Mouse (Mus musculus) limb, embryonic 14.5 days (tissue): Measurements from ENCODE around the gene Rnf144a. TPM values are rescaled to one million over a fixed set of nuclear protein-coding genes. Genes with fewer than 3 reads are reported as not detected.
A peak's percentile ranks its signal among the peaks of the same experiment; 100 is the strongest.

ENCODE experiments used
- ATAC-seq: fragments of 200-750 bp; cut with Nextera tagmentation; 2 replicates; pipeline ENCODE4 v1.8.0; 2017; ENCODE audit warnings: low read depth, moderate number of reproducible peaks, moderate TSS enrichment; ENCODE audit not compliant: low FRiP score
- DNase-seq: peaks from one replicate; pipeline ENCODE4 v3.0.0-alpha.2; 2015; ENCODE audit warnings: low spot score
- H3K27ac ChIP-seq: fragments of 300-500 bp; sonication (generic); replicated peaks from 2 replicates; pipeline ENCODE4 v1.5.1; 2014; ENCODE audit warnings: low read depth, mild to moderate bottlenecking, low read length, moderate library complexity, mixed read lengths
- H3K27me3 ChIP-seq: fragments of 300-500 bp; sonication (generic); 2 replicates; pipeline ENCODE4 v1.6.1; 2014; ENCODE audit warnings: low read length, mixed read lengths; ENCODE audit not compliant: control insufficient read depth, insufficient read depth
- H3K36me3 ChIP-seq: fragments of 300-500 bp; sonication (generic); 2 replicates; pipeline ENCODE4 v1.6.1; 2014; ENCODE audit warnings: mild to moderate bottlenecking, low read length, moderate library complexity, mixed read lengths; ENCODE audit not compliant: control insufficient read depth, insufficient read depth
- H3K4me1 ChIP-seq: fragments of 300-500 bp; sonication (generic); 2 replicates; pipeline ENCODE4 v1.6.1; 2014; ENCODE audit warnings: antibody characterized with exemption, low read length, mixed read lengths; ENCODE audit not compliant: control insufficient read depth, insufficient read depth
- H3K4me2 ChIP-seq: fragments of 300-500 bp; sonication (generic); replicated peaks from 2 replicates; pipeline ENCODE4 v1.6.1; 2014; ENCODE audit warnings: low read depth, mild to moderate bottlenecking, low read length, moderate library complexity; ENCODE audit not compliant: severe bottlenecking
- H3K4me3 ChIP-seq: fragments of 300-500 bp; sonication (generic); replicated peaks from 2 replicates; pipeline ENCODE4 v1.5.1; 2014; ENCODE audit warnings: low read length
- H3K9ac ChIP-seq: fragments of 300-500 bp; sonication (generic); 2 replicates; pipeline ENCODE4 v1.6.1; 2014; ENCODE audit warnings: mild to moderate bottlenecking, low read depth, low read length, moderate library complexity; ENCODE audit not compliant: severe bottlenecking
- H3K9me3 ChIP-seq: fragments of 300-500 bp; sonication (generic); 2 replicates; pipeline ENCODE4 v1.6.1; 2016; ENCODE audit warnings: low read length; ENCODE audit not compliant: control insufficient read depth
- POLR2A ChIP-seq: fragments of 200-500 bp; IDR thresholded peaks from 2 replicates; pipeline ENCODE4 v1.8.0; 2012; ENCODE audit warnings: inconsistent platforms, mild to moderate bottlenecking, moderate library complexity, borderline replicate concordance; ENCODE audit not compliant: insufficient read depth, insufficient read length; ENCODE audit errors: extremely low read depth
- WGBS: fragments of 180-500 bp; shearing (Covaris S2); extraction: QIAGEN DNeasy Blood & Tissue Kit; methylation state at CpG from one replicate; pipeline ENCODE4 v1.1.7; 2014; 5-methylcytosine and 5-hydroxymethylcytosine counted together
- polyA plus RNA-seq, 2 experiments: library from polyadenylated mRNA; depleted of rRNA in 1 of 2; stranded (reverse) in 1 of 2; unstranded in 1 of 2; fragments of >200 nt; fragmentation: Nextera tagmentation in 1 of 2; extraction: Ambion mirVana in 1 of 2; gene quantifications; 2 replicates each; pipeline versions ENCODE4 v1.2.1 to v1.2.3; 2012 to 2014

Rnf144a gene
- polyA plus RNA-seq, 2 experiments: 33.3 to 34.6 TPM

GRCm38 (mm10) chr12:26381730-26382129 lies 33.3 kb downstream of the Rnf144a start:
- ATAC-seq (peak; percentile 64), DNase-seq (peak; percentile 81)
- Histone ChIP-seq H3K27me3 (no peaks in the 10 kb centered on the region), H3K27ac (0 out of 2 replicates have a peak overlapping the region, but pooled peaks have one; percentile 13), H3K4me1 (0 out of 2 replicates have a peak, but pooled peaks cover 3% of the 10 kb centered on the region), H3K36me3 (peaks cover 55% of the 10 kb centered on the region), H3K9ac (no peak overlapping the region), H3K9me3 (no peaks in the 10 kb centered on the region), H3K4me2 (no peak overlapping the region), H3K4me3 (no peak overlapping the region)
- WGBS: 50% methylated on average over 8 of the region's 8 CpGs
- no peak for TF ChIP-seq POLR2A

DNA sequence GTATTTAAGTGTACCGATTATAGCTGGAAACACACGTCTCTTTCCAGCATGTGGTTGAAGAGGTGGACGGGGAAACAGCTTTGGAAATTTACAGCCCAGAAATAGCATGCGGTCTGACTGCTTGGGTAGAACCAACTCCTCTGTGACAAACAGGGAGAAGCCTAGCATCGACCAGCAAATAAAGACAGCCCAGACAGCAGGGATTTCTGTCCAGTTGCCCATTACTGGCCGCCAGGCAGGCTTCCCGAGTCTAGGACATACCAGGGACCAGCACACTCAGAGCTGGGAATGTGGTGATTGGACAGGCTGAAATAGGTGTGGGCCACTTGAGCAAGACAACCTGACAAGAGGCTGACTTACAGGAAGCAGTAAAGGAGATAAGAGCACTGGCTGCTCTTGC lies 35.3 kb downstream of the Rnf144a start:
- H3K27me3 ChIP-seq: no peaks in the 10 kb centered on the region
- H3K4me1 ChIP-seq: 0 out of 2 replicates have a peak, but pooled peaks cover 3% of the 10 kb centered on the region
- H3K9me3 ChIP-seq: no peaks in the 10 kb centered on the region
- H3K4me3 ChIP-seq: no peak overlapping the region
- no peak overlapping the region for H3K27ac ChIP-seq
- WGBS: 70% methylated on average over 7 of the region's 7 CpGs
- peaks cover 53% of the 10 kb centered on the region for H3K36me3 ChIP-seq
- H3K9ac ChIP-seq: no peak overlapping the region
- DNase-seq (no peak), ATAC-seq (no peak)
- H3K4me2 ChIP-seq: no peak overlapping the region
- TF ChIP-seq POLR2A: no peak

DNA sequence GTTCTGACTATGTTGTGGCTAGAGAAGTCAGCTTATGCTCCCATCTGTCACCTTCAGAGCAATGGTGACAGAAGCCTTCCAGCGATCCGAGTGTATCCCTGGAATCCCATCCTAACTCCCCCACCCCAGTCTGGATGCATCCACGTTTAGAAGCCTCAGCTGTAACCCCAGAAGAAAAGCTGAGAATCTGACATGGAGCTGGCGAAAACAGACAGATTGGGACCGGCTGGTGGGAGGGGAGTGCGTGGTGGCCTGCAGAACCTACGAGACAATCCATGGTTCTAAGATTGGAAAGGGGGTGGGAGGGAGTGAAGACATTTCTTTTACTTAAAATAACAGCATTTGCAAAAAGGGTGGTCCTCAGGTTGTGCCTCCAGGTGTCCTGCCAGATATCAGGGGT lies 37.4 kb downstream of the Rnf144a start:
- DNase-seq (no peak), ATAC-seq (no peak)
- no peak overlapping the region for H3K27ac ChIP-seq
- H3K27me3 ChIP-seq: no peaks in the 10 kb centered on the region
- H3K9me3 ChIP-seq: no peaks in the 10 kb centered on the region
- H3K4me3 ChIP-seq: no peak overlapping the region
- no peak overlapping the region for H3K4me2 ChIP-seq
- 86% methylated on average over 7 of the region's 7 CpGs for WGBS
- TF ChIP-seq POLR2A: no peak
- 0 out of 2 replicates have a peak, but pooled peaks cover 3% of the 10 kb centered on the region for H3K4me1 ChIP-seq
- H3K9ac ChIP-seq: no peak overlapping the region
- peaks cover 36% of the 10 kb centered on the region for H3K36me3 ChIP-seq

DNA sequence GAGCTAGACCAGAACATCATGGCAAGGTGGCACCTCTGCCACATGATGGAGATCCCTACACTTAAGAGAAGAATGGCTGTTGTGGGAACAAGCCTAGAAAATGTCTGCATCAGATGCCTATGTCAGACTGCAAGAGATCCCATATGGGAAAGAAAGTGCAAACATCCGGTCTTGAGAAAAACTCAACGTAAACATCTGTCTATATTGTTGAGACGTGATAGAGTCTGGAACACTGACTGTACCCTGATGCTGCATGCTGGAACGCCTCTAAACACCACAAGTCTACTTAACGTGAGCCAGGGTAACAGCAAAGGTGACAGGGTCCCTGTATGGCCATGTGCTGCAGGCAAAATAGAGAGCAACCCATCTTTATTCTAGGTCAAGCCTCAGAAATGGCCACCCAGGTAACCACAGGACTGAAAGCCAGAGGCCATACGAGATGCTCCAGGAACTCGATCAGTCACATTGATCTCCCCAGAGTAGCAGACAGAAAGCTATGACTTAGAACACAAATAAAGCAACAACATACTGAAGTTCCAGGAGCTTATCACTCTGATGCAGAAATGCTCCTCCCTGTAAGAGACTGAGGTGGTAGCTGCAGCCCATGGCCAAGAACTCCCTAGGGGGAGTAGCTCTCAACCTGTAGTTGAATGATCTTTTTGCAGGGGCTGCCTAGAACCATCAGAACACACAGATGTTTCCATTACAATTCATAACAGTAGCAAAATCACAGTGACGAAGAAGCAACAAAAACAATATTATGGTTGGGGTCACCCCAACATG lies 38.3 kb downstream of the Rnf144a start:
- DNase-seq (no peak), ATAC-seq (no peak)
- no peaks in the 10 kb centered on the region for H3K27me3 ChIP-seq
- H3K27ac ChIP-seq: no peak overlapping the region
- no peaks in the 10 kb centered on the region for H3K9me3 ChIP-seq
- H3K4me3 ChIP-seq: no peak overlapping the region
- no peak overlapping the region for H3K9ac ChIP-seq
- WGBS: 92% methylated on average over 8 of the region's 8 CpGs
- H3K4me2 ChIP-seq: no peak overlapping the region
- 0 out of 2 replicates have a peak, but pooled peaks cover 3% of the 10 kb centered on the region for H3K4me1 ChIP-seq
- TF ChIP-seq POLR2A: no peak
- H3K36me3 ChIP-seq: peaks cover 35% of the 10 kb centered on the region

DNA sequence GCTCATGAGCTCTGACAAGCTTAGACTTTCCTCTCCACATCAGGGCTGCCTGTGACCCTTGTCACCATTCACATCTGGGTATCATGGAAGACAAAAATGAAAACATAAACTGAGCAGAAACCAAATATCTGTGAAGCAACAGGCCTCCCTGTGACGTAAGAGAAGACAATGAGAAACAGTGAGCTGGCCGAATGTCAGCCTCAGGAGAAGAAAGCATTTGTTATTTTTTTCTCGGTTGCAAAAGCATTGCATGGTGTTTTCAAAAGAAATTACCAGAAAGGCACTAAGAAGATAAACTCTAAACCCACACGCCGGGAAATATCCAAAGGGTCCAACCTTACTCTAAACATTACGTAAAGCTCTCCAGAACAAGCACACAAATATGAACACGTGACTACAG lies 41.3 kb downstream of the Rnf144a start:
- no peaks in the 10 kb centered on the region for H3K27me3 ChIP-seq
- H3K27ac ChIP-seq: no peak overlapping the region
- no peaks in the 10 kb centered on the region for H3K4me1 ChIP-seq
- 87% methylated on average over 7 of the region's 7 CpGs for WGBS
- no peak overlapping the region for H3K9ac ChIP-seq
- TF ChIP-seq POLR2A: no peak
- DNase-seq: no peak
- no peaks in the 10 kb centered on the region for H3K9me3 ChIP-seq
- H3K36me3 ChIP-seq: peaks cover 23% of the 10 kb centered on the region
- no peak overlapping the region for H3K4me3 ChIP-seq
- no peak overlapping the region for H3K4me2 ChIP-seq
- ATAC-seq: no peak
